Mouse (Mus musculus): ENCODE measurements at regions not wholly inside any gene's neighbourhood (a gene's known extent, or its start where the extent isn't known, plus 50 kb on each side); places are given as distances from the start of the nearest gene placed in this dataset.

DNA sequence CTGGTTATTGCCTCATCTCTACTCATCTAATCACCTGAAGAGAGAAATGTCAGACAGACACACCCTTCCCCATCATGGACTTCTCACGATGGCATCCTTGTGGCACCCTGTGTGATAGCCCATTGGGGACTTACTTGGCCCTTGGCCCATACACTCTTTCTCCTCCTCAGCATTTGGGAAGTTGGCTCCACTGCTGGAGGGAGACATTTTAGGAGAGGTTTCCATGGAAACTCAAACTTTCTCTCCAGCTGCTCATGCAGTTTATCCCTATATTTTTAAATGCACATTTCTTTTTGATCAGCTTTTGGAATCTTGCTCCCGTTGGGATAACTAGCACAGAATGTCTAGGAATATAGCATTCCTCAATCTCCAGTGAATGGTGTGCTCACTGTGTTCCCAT lies 377.7 kb upstream of the Gria1 start:
- no peak for ATAC-seq (ENCODE audit: insufficient read depth, low FRiP score)
- no peak overlapping the region for H3K4me3 ChIP-seq (replicated peaks; ENCODE audit: low read length)
- no peaks in the 10 kb centered on the region for H3K9me3 ChIP-seq (replicated peaks; ENCODE audit: control insufficient read depth, low read length)
- no peaks in the 10 kb centered on the region for H3K4me1 ChIP-seq (ENCODE audit: control insufficient read depth, insufficient read depth, low read length)
- H3K9ac ChIP-seq (ENCODE audit: low read length) = no peak overlapping the region
- no peaks in the 10 kb centered on the region for H3K36me3 ChIP-seq (ENCODE audit: control insufficient read depth, insufficient read depth, low read length)
- 68% methylated on average over 2 of the region's 2 CpGs for WGBS
- no peak overlapping the region for H3K27ac ChIP-seq (ENCODE audit: low read length)
- H3K4me2 ChIP-seq (ENCODE audit: low read depth, low read length) = no peak overlapping the region
- H3K27me3 ChIP-seq (ENCODE audit: control insufficient read depth, insufficient read depth, low read length) = no peaks in the 10 kb centered on the region

DNA sequence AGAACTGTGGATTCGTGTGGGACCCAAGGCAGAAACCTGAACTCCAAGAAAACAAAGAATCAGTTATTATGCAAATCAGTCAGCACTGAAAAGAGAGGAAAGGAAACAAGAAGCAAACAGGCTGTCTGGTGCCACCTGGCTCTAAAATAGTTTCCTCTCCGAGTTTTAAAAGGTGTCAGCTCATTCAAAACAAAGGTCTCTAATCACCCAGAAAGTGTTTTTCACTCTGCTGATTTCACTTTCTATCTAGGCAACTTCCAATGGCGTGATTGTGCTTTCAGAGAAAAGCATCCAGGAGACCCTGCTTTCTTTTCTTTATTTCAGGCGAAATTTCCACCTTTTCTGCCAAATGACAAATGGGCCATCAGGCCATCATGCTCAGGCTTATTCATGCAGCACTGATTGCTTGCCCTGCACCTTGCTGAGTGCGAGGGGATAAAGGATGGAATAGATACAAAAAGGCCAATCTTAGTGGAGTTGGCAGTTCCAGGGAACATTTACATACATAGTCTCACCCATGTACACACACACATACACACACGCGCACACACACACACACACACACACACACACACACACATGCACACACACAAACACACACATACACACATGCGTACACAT lies 374.5 kb upstream of the Gria1 start:
- Histone ChIP-seq H3K9me3 (replicated peaks; ENCODE audit: control insufficient read depth, low read length) (no peaks in the 10 kb centered on the region), H3K27ac (ENCODE audit: low read length) (no peak overlapping the region), H3K9ac (ENCODE audit: low read length) (no peak overlapping the region), H3K4me1 (ENCODE audit: control insufficient read depth, insufficient read depth, low read length) (no peaks in the 10 kb centered on the region), H3K36me3 (ENCODE audit: control insufficient read depth, insufficient read depth, low read length) (no peaks in the 10 kb centered on the region), H3K4me3 (replicated peaks; ENCODE audit: low read length) (no peak overlapping the region), H3K4me2 (ENCODE audit: low read depth, low read length) (no peak overlapping the region), H3K27me3 (ENCODE audit: control insufficient read depth, insufficient read depth, low read length) (no peaks in the 10 kb centered on the region)
- WGBS = 63% methylated on average over 8 of the region's 8 CpGs
- no peak for ATAC-seq (ENCODE audit: insufficient read depth, low FRiP score)

DNA sequence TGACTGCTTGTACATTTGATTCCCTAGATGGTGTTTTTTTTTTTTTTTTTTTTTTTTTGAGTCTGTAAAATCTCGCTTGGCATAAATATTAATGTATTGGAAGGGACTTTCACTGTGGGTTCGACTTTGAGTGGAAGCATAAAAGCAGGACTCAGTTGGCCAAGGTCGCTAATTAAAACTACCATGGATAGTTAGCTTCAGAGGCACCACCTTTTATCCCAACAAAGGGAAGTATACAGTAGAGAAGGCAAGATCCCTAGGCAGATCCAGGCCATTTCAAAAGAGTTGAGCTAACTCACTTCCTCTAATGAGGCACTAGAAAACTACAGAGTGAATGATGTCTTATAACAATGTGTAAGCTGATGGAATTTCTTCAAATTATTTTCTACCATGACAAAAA lies 369.5 kb upstream of the Gria1 start:
- no peak overlapping the region for H3K27ac ChIP-seq (ENCODE audit: low read length)
- H3K4me3 ChIP-seq (replicated peaks; ENCODE audit: low read length) = no peak overlapping the region
- no peak overlapping the region for H3K9ac ChIP-seq (ENCODE audit: low read length)
- no peak overlapping the region for H3K4me2 ChIP-seq (ENCODE audit: low read depth, low read length)
- H3K4me1 ChIP-seq (ENCODE audit: control insufficient read depth, insufficient read depth, low read length) = no peaks in the 10 kb centered on the region
- H3K9me3 ChIP-seq (replicated peaks; ENCODE audit: control insufficient read depth, low read length) = no peaks in the 10 kb centered on the region
- H3K36me3 ChIP-seq (ENCODE audit: control insufficient read depth, insufficient read depth, low read length) = no peaks in the 10 kb centered on the region
- WGBS = 85% methylated on average over 3 of the region's 3 CpGs
- ATAC-seq (ENCODE audit: insufficient read depth, low FRiP score) = no peak
- H3K27me3 ChIP-seq (ENCODE audit: control insufficient read depth, insufficient read depth, low read length) = no peaks in the 10 kb centered on the region
